Mouse (Mus musculus): ENCODE measurements around the gene Naa20. TPM values are rescaled to one million over a fixed set of nuclear protein-coding genes. Genes with fewer than 3 reads are reported as not detected.

The Naa20 gene
- polyA plus RNA-seq (2012; rRNA removed), result 11.6 and 16.8 TPM in 2 replicates

DNA sequence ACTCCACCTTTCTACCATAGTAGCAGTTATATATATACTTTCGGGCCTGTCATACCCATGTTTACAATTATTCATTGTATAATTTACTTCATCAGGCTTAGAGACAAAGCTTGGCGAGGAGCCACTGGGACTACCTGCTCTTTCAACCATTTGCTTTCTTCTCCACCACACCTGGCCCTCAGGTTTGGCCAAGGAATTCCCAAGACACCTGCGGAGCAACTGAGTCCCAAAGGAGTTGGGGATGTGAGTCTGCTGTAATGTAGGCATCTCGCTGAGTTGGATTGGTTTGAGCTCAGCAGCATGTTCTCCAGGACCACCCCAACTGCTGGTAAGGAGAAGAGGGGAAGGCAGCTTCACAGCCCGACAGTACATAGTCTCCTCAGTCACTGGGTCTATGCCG is at the start of gene Naa20:
TSS of gene Naa20 (plus strand) at position 239 of the 400 bp plus-strand sequence.

DNA sequence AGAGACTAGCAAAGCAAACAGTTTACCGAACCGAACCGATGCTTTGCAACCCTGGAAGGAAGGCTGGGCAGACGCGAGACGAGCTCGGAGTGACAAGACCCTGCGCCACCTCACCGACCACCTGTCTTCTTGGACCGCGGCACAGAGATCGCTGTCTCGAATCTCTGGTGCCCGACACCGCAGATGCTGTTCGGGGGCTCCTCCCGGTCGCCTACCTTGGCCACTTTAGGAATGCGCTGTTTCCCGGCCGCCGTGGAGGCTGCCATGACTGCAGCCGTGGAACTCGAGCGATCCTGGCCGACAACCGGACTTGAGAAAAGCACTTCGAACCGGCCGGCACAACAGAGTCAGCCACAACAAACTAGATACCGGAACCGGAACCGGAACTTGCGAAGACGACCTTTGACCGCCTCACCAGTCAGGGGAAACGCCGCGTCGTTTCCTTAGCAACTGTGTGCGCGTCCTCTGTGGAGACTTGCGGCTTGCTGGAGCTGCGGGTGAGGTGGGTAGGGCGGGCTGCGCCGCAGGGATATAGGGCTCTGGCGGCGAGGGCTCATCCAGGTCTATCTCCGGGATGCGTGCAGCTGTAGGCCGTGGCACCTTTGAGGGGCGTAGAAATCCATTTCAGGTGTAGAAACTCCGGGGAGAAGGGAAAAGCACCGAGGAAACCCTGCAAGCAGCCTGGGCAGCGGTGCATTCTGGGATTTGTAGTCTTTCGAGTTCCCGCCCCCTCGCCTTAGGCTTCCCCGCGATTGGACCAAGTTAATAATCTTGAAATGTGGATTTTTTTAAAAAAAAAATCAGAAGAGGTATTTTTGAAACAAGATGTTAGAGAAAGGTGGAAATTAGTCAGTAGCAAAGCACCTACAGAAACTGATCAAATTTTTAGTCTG is 32.7 kb downstream of the Naa20 start, which contains the start of the genes Cfap61 and Crnkl1:
TSS of gene Cfap61 (plus strand) at position 446 of the 893 bp plus-strand sequence.
TSS of gene Crnkl1 (minus strand) at position 676 of the 893 bp plus-strand sequence.

Other genes with a start within 250 kb of the Naa20 start
- 11.6 and 13.5 TPM in 2 replicates for gene Rin2, start 226.9 kb upstream of the Naa20 start, polyA plus RNA-seq (2012; rRNA removed)
- 5.9 and 8.4 TPM in 2 replicates for gene Cfap61, start 32.7 kb downstream of the Naa20 start, polyA plus RNA-seq (2012; rRNA removed)
- 15.4 and 17.8 TPM in 2 replicates for gene Crnkl1, start 32.9 kb downstream of the Naa20 start, polyA plus RNA-seq (2012; rRNA removed)